Mouse (Mus musculus) CH12F3 (cell line): ENCODE results near the gene Cdr2l.

Experiments
- in situ Hi-C: fragments of 300-500 bp; cut with MboI; formaldehyde crosslinking; loops from 2 replicates; pipeline ENCODE4 v1.14.3; 2020; ENCODE audit warnings: low sequenced_read_pairs

Gene Cdr2l

DNA sequence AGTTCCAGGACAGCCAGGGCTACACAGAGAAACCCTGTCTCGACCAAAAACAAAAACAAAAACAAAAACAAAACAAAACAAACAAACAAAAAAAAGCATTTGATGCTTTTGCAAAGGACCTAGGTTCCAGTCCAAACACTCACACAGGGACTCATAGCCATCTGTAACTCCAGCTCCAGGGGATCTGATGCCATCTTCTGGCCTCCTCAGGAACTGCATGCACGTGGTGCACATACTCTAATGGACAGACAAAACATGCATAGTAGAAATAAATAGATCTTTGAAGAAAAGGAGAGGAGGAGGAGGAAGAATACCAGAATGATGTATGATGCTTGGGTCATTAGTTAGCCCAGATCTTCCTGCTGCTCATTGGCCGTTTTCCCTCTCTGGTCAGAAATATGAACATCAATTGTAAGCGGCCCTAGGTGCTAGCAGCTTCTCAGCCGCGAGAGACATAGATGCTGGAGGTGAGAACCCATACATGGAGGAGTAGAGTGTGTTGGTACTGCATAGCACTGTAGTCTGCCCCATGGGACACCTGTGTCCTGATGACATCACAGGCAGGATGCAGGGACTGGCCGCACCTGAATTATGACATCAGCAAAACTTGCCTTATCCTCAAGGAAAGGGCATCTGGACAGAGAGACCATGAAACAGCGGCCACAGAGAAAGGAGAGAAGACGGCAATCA lies 58.3 kb downstream of the Cdr2l start, which contains the start of gene Trim80:
TSS of gene Trim80 (plus strand) at position 640 of the 690 bp plus-strand sequence.
- in situ Hi-C loops, result no loop called here

DNA sequence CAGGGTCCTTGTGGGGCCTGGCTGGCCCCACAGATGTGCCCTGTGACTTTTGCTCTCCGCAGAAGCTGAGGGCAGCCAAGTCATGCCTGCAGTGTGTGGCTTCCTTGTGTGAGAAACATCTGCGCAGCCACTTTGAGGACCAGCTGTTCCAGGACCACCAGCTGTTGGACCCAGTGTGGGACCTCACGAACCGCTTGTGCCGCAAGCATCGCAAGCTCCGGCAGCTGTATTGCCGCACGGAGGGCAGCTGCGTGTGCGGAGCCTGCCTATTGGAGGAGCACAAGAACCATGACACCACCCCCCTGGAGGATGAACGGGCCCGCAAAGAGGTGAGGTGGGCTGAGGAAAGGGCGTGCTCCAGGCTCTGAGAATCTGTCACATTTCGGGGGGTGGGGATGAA lies 59.7 kb downstream of the Cdr2l start:
- in situ Hi-C loops, result no loop called here
